Mouse (Mus musculus) thymus, adult 2 months (tissue): ENCODE results near the gene Cped1. TPM values are rescaled to one million over a fixed set of nuclear protein-coding genes. Genes with fewer than 3 reads are reported as not detected.

Experiments used
- DNase-seq: peaks from one replicate; pipeline ENCODE4 v3.0.0; 2021
- H3K27ac ChIP-seq: fragments of 200-500 bp; 2 replicates; pipeline ENCODE4 v1.5.1; 2012; ENCODE audit warnings: low read length, control low read depth; ENCODE audit not compliant: control insufficient read depth, insufficient read depth
- H3K27me3 ChIP-seq: fragments of 200-500 bp; 2 replicates; pipeline ENCODE4 v1.6.1; 2012; ENCODE audit warnings: mild to moderate bottlenecking, low read length, moderate library complexity, mixed read lengths; ENCODE audit not compliant: control insufficient read depth, insufficient read depth
- H3K36me3 ChIP-seq: fragments of 200-500 bp; 2 replicates; pipeline ENCODE4 v1.6.1; 2012; ENCODE audit warnings: mild to moderate bottlenecking, low read length, moderate library complexity; ENCODE audit not compliant: control insufficient read depth, insufficient read depth
- H3K4me1 ChIP-seq: fragments of 200-500 bp; replicated peaks from 2 replicates; pipeline ENCODE4 v1.6.1; 2012; ENCODE audit warnings: low read length; ENCODE audit not compliant: control insufficient read depth, insufficient read depth
- H3K4me3 ChIP-seq: fragments of 200-500 bp; 2 replicates; pipeline ENCODE4 v1.5.1; 2012; ENCODE audit warnings: mild to moderate bottlenecking, low read length, control low read depth, moderate library complexity; ENCODE audit not compliant: control insufficient read depth, insufficient read depth
- CTCF ChIP-seq: fragments of 200-500 bp; IDR thresholded peaks from 2 replicates; pipeline ENCODE4 v1.5.1; 2012; ENCODE audit warnings: mild to moderate bottlenecking, control low read depth, low read length, moderate library complexity, borderline replicate concordance; ENCODE audit not compliant: control insufficient read depth, poor library complexity, insufficient read depth; ENCODE audit errors: extremely low read depth
- POLR2A ChIP-seq: fragments of 200-500 bp; IDR thresholded peaks from 2 replicates; pipeline ENCODE4 v1.6.1; 2012; ENCODE audit warnings: mild to moderate bottlenecking, low read length, control low read depth, moderate library complexity; ENCODE audit not compliant: control insufficient read depth, poor library complexity, insufficient read depth; ENCODE audit errors: extremely low read depth
- WGBS: fragments of 180-500 bp; shearing (Covaris S2); methylation state at CpG from one replicate; pipeline ENCODE4 v1.1.7; 2018; 5-methylcytosine and 5-hydroxymethylcytosine counted together
- polyA plus RNA-seq: library from polyadenylated mRNA; depleted of rRNA; stranded (reverse); fragments of >200 nt; gene quantifications from 2 replicates; pipeline ENCODE4 v1.2.3, GENCODE M21; 2012

Gene Cped1
- polyA plus RNA-seq, 1 experiment, result 1.7 TPM

GRCm38 (mm10) chr6:21987554-21987953, 1.8 kb downstream of the Cped1 start:
- Histone ChIP-seq H3K27ac (no peak overlapping the region), H3K27me3 (peaks cover 9% of the 10 kb centered on the region), H3K4me3 (no peak overlapping the region), H3K36me3 (no peaks in the 10 kb centered on the region), H3K4me1 (no peaks in the 10 kb centered on the region)
- TF ChIP-seq POLR2A (no peak), CTCF (no peak)
- DNase-seq, result no peak
- WGBS, result 91% methylated on average over 2 of the region's 2 CpGs

- Histone ChIP-seq H3K27ac (no peak overlapping the region), H3K4me3 (no peak overlapping the region), H3K4me1 (no peaks in the 10 kb centered on the region), H3K36me3 (no peaks in the 10 kb centered on the region), H3K27me3 (peaks cover 9% of the 10 kb centered on the region)
- no peak for DNase-seq
- WGBS, result 96% methylated on average over 5 of the region's 5 CpGs
- TF ChIP-seq CTCF, result no peak
Observed at GRCm38 (mm10) chr6:21988296-21988695, 2.6 kb downstream of the Cped1 start.

GRCm38 (mm10) chr6:21989081-21989480, 3.4 kb downstream of the Cped1 start:
- Histone ChIP-seq H3K27ac (no peak overlapping the region), H3K36me3 (no peaks in the 10 kb centered on the region), H3K4me3 (no peak overlapping the region), H3K4me1 (no peaks in the 10 kb centered on the region), H3K27me3 (peaks cover 9% of the 10 kb centered on the region)
- TF ChIP-seq CTCF, result no peak
- TF ChIP-seq POLR2A, result no peak
- no peak for DNase-seq
- 89% methylated on average over 4 of the region's 4 CpGs for WGBS

- H3K4me3 ChIP-seq, result no peak overlapping the region
- H3K4me1 ChIP-seq, result no peaks in the 10 kb centered on the region
- H3K36me3 ChIP-seq, result no peaks in the 10 kb centered on the region
- no peak overlapping the region for H3K27ac ChIP-seq
- H3K27me3 ChIP-seq, result peaks cover 9% of the 10 kb centered on the region
- WGBS, result 87% methylated on average over 9 of the region's 9 CpGs
- no peak for DNase-seq
- no peak for TF ChIP-seq POLR2A
- no peak for TF ChIP-seq CTCF
Observed at GRCm38 (mm10) chr6:21990181-21991135, 4.7 kb downstream of the Cped1 start.

DNA sequence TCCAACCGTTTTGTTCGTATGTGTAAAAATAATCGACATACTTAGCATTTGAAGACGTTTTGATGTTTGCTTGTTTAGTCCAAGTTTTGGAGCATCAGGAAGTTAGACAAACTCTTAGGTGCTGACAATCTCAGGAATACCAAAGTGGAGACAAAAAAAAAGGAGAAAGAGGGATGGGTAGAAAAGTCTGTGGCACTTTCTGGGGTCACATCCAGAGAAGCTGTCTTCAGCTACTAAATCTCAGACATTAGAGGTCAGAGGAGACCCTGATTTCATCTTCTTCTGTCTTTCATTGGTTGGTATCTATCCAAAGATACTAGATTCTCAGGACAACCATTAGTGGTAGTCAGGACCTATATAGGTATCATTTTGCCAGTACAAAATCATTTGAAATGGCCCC, 5.4 kb downstream of the Cped1 start:
- H3K4me1 ChIP-seq, result no peaks in the 10 kb centered on the region
- no peak overlapping the region for H3K27ac ChIP-seq
- TF ChIP-seq POLR2A (no peak), CTCF (no peak)
- peaks cover 5% of the 10 kb centered on the region for H3K27me3 ChIP-seq
- no peak overlapping the region for H3K4me3 ChIP-seq
- 92% methylated on average over 4 of the region's 4 CpGs for WGBS
- no peaks in the 10 kb centered on the region for H3K36me3 ChIP-seq
- no peak for DNase-seq

- Histone ChIP-seq H3K36me3 (no peaks in the 10 kb centered on the region), H3K27ac (no peak overlapping the region), H3K27me3 (no peaks in the 10 kb centered on the region; the same call in 1 of the 2 replicates), H3K4me3 (no peak overlapping the region), H3K4me1 (no peaks in the 10 kb centered on the region)
- no peak for TF ChIP-seq CTCF
- no peak for TF ChIP-seq POLR2A
- DNase-seq, result no peak
- 87% methylated on average over 2 of the region's 2 CpGs for WGBS
Observed at GRCm38 (mm10) chr6:21993070-21993469, 7.4 kb downstream of the Cped1 start.
